Mouse (Mus musculus): ENCODE results near the gene Xbp1. TPM values are rescaled to one million over a fixed set of nuclear protein-coding genes. Genes with fewer than 3 reads are reported as not detected.
A peak's percentile ranks its signal among the peaks of the same experiment; 100 is the strongest.

Xbp1 gene
- polyA plus RNA-seq, 1 experiment from 2014 or later: 161 TPM

GRCm38 (mm10) chr11:5516151-5516550 lies 4.3 kb upstream of the Xbp1 start:
- DNase-seq (ENCODE audit: low spot score): no peak
- Histone ChIP-seq H3K27me3 (ENCODE audit: control insufficient read depth, insufficient read depth, low read length) (no peaks in the 10 kb centered on the region), H3K36me3 (replicated peaks; ENCODE audit: control insufficient read depth, insufficient read depth, low read depth, low read length) (no peaks in the 10 kb centered on the region), H3K4me1 (ENCODE audit: control insufficient read depth, insufficient read depth, low read length) (no peaks in the 10 kb centered on the region), H3K9ac (replicated peaks; ENCODE audit: low read length) (no peak overlapping the region), H3K4me2 (ENCODE audit: low read depth, low read length) (no peak overlapping the region), H3K4me3 (ENCODE audit: low read depth, low read length) (no peak overlapping the region), H3K9me3 (replicated peaks; ENCODE audit: control insufficient read depth, low read length) (no peaks in the 10 kb centered on the region), H3K27ac (replicated peaks; ENCODE audit: low read depth, low read length) (no peak overlapping the region)
- WGBS: 76% methylated on average over 7 of the region's 7 CpGs
- ATAC-seq (replicated peaks; ENCODE audit: insufficient number of reproducible peaks, low FRiP score, low TSS enrichment, low read depth): no peak

DNA sequence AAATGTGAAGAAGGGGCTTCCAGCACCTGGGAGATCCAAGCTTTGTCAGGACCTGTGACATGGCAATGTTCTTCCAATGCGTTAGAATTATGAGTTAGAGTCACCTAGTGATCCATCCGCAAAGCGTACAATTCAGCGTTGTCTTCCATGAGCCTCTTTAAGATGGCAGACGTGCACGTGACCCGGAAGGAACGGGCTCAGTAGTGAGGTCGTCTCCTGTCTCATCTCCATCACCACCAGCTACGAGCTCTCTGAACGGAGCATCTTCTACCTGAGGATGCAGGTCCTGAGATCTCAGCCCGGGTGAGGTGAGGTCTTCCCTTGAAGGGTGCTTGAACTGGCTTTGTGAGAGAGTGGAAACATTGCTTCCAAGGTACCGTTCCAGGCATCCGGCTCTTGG lies 3.8 kb upstream of the Xbp1 start:
- WGBS: 91% methylated on average over 14 of the region's 14 CpGs
- DNase-seq (ENCODE audit: low spot score): no peak
- Histone ChIP-seq H3K4me3 (ENCODE audit: low read depth, low read length) (no peak overlapping the region), H3K36me3 (replicated peaks; ENCODE audit: control insufficient read depth, insufficient read depth, low read depth, low read length) (no peaks in the 10 kb centered on the region), H3K27ac (replicated peaks; ENCODE audit: low read depth, low read length) (no peak overlapping the region), H3K4me1 (ENCODE audit: control insufficient read depth, insufficient read depth, low read length) (no peaks in the 10 kb centered on the region), H3K9me3 (replicated peaks; ENCODE audit: control insufficient read depth, low read length) (no peaks in the 10 kb centered on the region), H3K9ac (replicated peaks; ENCODE audit: low read length) (no peak overlapping the region), H3K27me3 (ENCODE audit: control insufficient read depth, insufficient read depth, low read length) (no peaks in the 10 kb centered on the region), H3K4me2 (ENCODE audit: low read depth, low read length) (no peak overlapping the region)
- ATAC-seq (replicated peaks; ENCODE audit: insufficient number of reproducible peaks, low FRiP score, low TSS enrichment, low read depth): no peak

DNA sequence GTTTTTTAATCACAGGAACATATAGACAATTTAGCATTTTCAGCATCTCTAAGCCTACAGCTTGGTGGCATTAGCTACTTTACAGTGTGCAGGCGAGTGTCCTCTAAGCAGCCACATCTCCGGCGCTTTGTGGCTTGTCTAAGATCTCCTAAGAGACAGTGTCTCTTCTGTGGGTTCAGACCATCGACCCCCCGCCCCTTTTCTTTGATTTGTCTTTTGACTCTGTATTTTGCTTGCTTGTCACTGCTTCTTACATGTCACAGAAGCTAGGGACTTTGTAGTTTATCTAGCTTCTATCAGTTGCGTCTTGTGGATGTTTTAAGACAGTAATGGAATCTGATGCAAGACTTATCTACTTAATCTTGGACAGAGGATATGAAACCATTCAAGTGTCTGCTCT lies 3.1 kb upstream of the Xbp1 start:
- no peak overlapping the region for H3K9ac ChIP-seq (replicated peaks; ENCODE audit: low read length)
- no peak overlapping the region for H3K4me3 ChIP-seq (ENCODE audit: low read depth, low read length)
- no peak overlapping the region for H3K4me2 ChIP-seq (ENCODE audit: low read depth, low read length)
- ATAC-seq (replicated peaks; ENCODE audit: insufficient number of reproducible peaks, low FRiP score, low TSS enrichment, low read depth) (no peak), DNase-seq (ENCODE audit: low spot score) (no peak)
- H3K27ac ChIP-seq (replicated peaks; ENCODE audit: low read depth, low read length): no peak overlapping the region
- WGBS: 86% methylated on average over 6 of the region's 6 CpGs
- no peaks in the 10 kb centered on the region for H3K9me3 ChIP-seq (replicated peaks; ENCODE audit: control insufficient read depth, low read length)
- H3K4me1 ChIP-seq (ENCODE audit: control insufficient read depth, insufficient read depth, low read length): no peaks in the 10 kb centered on the region
- no peaks in the 10 kb centered on the region for H3K36me3 ChIP-seq (replicated peaks; ENCODE audit: control insufficient read depth, insufficient read depth, low read depth, low read length)
- no peaks in the 10 kb centered on the region for H3K27me3 ChIP-seq (ENCODE audit: control insufficient read depth, insufficient read depth, low read length)

GRCm38 (mm10) chr11:5519681-5520080 lies 778 bp upstream of the Xbp1 start:
- H3K9ac ChIP-seq (replicated peaks; ENCODE audit: low read length): no peak overlapping the region
- no peaks in the 10 kb centered on the region for H3K27me3 ChIP-seq (ENCODE audit: control insufficient read depth, insufficient read depth, low read length)
- H3K36me3 ChIP-seq (replicated peaks; ENCODE audit: control insufficient read depth, insufficient read depth, low read depth, low read length): peaks cover 4% of the 10 kb centered on the region
- H3K9me3 ChIP-seq (replicated peaks; ENCODE audit: control insufficient read depth, low read length): no peaks in the 10 kb centered on the region
- H3K4me3 ChIP-seq (ENCODE audit: low read depth, low read length): no peak overlapping the region
- H3K4me2 ChIP-seq (ENCODE audit: low read depth, low read length): no peak overlapping the region
- ATAC-seq (replicated peaks; ENCODE audit: insufficient number of reproducible peaks, low FRiP score, low TSS enrichment, low read depth): no peak
- WGBS: 81% methylated on average over 3 of the region's 3 CpGs
- no peak overlapping the region for H3K27ac ChIP-seq (replicated peaks; ENCODE audit: low read depth, low read length)
- H3K4me1 ChIP-seq (ENCODE audit: control insufficient read depth, insufficient read depth, low read length): no peaks in the 10 kb centered on the region
- no peak for DNase-seq (ENCODE audit: low spot score)

- no peaks in the 10 kb centered on the region for H3K4me1 ChIP-seq (ENCODE audit: control insufficient read depth, insufficient read depth, low read length)
- peak overlapping the region; percentile 93 for H3K4me3 ChIP-seq (ENCODE audit: low read depth, low read length)
- under 1% methylated on average over 13 of the region's 13 CpGs for WGBS
- peak; percentile 37; the same call in 1 of the 2 replicates for ATAC-seq (replicated peaks; ENCODE audit: insufficient number of reproducible peaks, low FRiP score, low TSS enrichment, low read depth)
- H3K9ac ChIP-seq (replicated peaks; ENCODE audit: low read length): peak overlapping the region; percentile 97
- DNase-seq (ENCODE audit: low spot score): peak; percentile 42
- H3K27me3 ChIP-seq (ENCODE audit: control insufficient read depth, insufficient read depth, low read length): no peaks in the 10 kb centered on the region
- H3K9me3 ChIP-seq (replicated peaks; ENCODE audit: control insufficient read depth, low read length): no peaks in the 10 kb centered on the region
- H3K27ac ChIP-seq (replicated peaks; ENCODE audit: low read depth, low read length): peak overlapping the region; percentile 82
- peak overlapping the region; percentile 71 for H3K4me2 ChIP-seq (ENCODE audit: low read depth, low read length)
- peaks cover 10% of the 10 kb centered on the region for H3K36me3 ChIP-seq (replicated peaks; ENCODE audit: control insufficient read depth, insufficient read depth, low read depth, low read length)
These were observed 732 bp downstream of the Xbp1 start for GRCm38 (mm10) chr11:5521266-5521515.

DNA sequence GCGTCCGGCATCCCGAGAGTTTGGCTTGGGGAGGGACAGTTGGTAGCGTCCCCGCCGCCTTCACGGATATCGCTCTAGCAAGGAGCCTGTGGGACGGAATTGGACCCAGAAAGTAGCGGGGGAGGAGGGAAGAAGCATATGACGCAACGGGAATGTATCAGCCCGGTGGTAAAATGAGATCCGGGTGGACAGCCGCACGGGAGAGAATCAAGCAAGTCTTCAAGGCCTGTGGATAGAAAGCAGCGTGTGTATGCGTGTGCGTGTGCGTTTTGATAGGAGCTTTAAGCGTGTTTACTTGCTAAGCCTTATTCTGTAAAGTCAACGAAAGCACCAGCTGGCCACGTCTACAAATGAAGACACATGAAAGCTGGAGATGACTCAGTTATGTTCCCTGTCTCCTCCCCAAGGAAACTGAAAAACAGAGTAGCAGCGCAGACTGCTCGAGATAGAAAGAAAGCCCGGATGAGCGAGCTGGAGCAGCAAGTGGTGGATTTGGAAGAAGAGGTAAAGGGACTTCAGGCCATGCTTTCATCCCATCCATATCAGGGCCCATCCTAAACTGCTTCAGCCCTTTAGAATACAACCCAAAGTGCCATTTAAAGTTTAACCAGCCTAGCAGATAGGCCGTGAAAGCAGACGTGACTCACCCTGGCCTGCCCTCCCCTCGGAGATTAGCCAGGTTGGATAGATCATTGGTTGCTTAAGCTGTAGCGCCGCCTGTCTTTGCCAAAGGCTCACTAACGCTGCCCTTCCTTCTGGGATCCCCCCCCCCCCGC lies 1.2 kb downstream of the Xbp1 start:
- no peak for ATAC-seq (replicated peaks; ENCODE audit: insufficient number of reproducible peaks, low FRiP score, low TSS enrichment, low read depth)
- H3K9me3 ChIP-seq (replicated peaks; ENCODE audit: control insufficient read depth, low read length): no peaks in the 10 kb centered on the region
- peak overlapping the region; percentile 82 for H3K27ac ChIP-seq (replicated peaks; ENCODE audit: low read depth, low read length)
- peak overlapping the region; percentile 97 for H3K9ac ChIP-seq (replicated peaks; ENCODE audit: low read length)
- peaks cover 10% of the 10 kb centered on the region for H3K36me3 ChIP-seq (replicated peaks; ENCODE audit: control insufficient read depth, insufficient read depth, low read depth, low read length)
- H3K4me2 ChIP-seq (ENCODE audit: low read depth, low read length): peak overlapping the region; percentile 71
- WGBS: under 1% methylated on average over 34 of the region's 34 CpGs
- DNase-seq (ENCODE audit: low spot score): peak; percentile 71
- peak overlapping the region; percentile 93 for H3K4me3 ChIP-seq (ENCODE audit: low read depth, low read length)
- no peaks in the 10 kb centered on the region for H3K27me3 ChIP-seq (ENCODE audit: control insufficient read depth, insufficient read depth, low read length)
- no peaks in the 10 kb centered on the region for H3K4me1 ChIP-seq (ENCODE audit: control insufficient read depth, insufficient read depth, low read length)

DNA sequence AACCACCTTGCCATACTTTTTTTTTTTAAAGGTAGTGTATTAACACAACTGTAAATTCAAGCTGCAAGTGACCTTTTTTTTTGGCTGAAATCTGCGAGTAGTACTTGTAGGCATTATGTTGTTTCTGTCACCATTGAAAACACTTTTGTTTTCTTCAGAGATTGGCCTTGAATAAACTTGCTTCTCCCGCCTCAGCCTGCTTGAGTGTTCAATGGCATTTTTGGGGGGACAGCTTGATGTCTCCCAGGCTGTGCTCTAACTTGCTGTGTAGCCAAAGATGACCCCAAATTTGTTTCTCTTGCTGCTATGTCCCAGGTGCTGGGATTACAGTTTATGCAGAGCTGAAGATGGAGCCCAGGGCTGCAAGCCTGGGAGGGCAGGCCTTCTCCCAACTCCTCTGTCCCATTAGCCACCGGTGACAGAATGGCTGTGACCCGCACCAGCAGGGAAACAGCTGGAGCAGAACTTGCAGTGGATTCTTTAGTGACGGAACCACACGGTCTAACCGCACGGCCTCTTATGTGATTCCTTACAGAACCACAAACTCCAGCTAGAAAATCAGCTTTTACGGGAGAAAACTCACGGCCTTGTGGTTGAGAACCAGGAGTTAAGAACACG lies 2.4 kb downstream of the Xbp1 start:
- ATAC-seq (replicated peaks; ENCODE audit: insufficient number of reproducible peaks, low FRiP score, low TSS enrichment, low read depth) (no peak), DNase-seq (ENCODE audit: low spot score) (no peak)
- Histone ChIP-seq H3K27me3 (ENCODE audit: control insufficient read depth, insufficient read depth, low read length) (no peaks in the 10 kb centered on the region), H3K36me3 (replicated peaks; ENCODE audit: control insufficient read depth, insufficient read depth, low read depth, low read length) (peaks cover 10% of the 10 kb centered on the region), H3K4me1 (ENCODE audit: control insufficient read depth, insufficient read depth, low read length) (no peaks in the 10 kb centered on the region), H3K27ac (replicated peaks; ENCODE audit: low read depth, low read length) (no peak overlapping the region), H3K9me3 (replicated peaks; ENCODE audit: control insufficient read depth, low read length) (no peaks in the 10 kb centered on the region), H3K9ac (replicated peaks; ENCODE audit: low read length) (no peak overlapping the region), H3K4me3 (ENCODE audit: low read depth, low read length) (no peak overlapping the region), H3K4me2 (ENCODE audit: low read depth, low read length) (no peak overlapping the region)
- 90% methylated on average over 11 of the region's 11 CpGs for WGBS

GRCm38 (mm10) chr11:5525418-5525817 lies 5.0 kb downstream of the Xbp1 start:
- WGBS: 87% methylated on average over 4 of the region's 4 CpGs
- H3K36me3 ChIP-seq (replicated peaks; ENCODE audit: control insufficient read depth, insufficient read depth, low read depth, low read length): peaks cover 10% of the 10 kb centered on the region
- no peak for ATAC-seq (replicated peaks; ENCODE audit: insufficient number of reproducible peaks, low FRiP score, low TSS enrichment, low read depth)

More at GRCm38 (mm10) chr11:5525418-5525817, 5.0 kb downstream of the Xbp1 start:
- no peaks in the 10 kb centered on the region for H3K4me1 ChIP-seq (ENCODE audit: control insufficient read depth, insufficient read depth, low read length)
- no peak for DNase-seq (ENCODE audit: low spot score)
- H3K4me2 ChIP-seq (ENCODE audit: low read depth, low read length): no peak overlapping the region
- H3K27me3 ChIP-seq (ENCODE audit: control insufficient read depth, insufficient read depth, low read length): no peaks in the 10 kb centered on the region
- H3K9ac ChIP-seq (replicated peaks; ENCODE audit: low read length): no peak overlapping the region
- H3K9me3 ChIP-seq (replicated peaks; ENCODE audit: control insufficient read depth, low read length): no peaks in the 10 kb centered on the region
- no peak overlapping the region for H3K27ac ChIP-seq (replicated peaks; ENCODE audit: low read depth, low read length)
- no peak overlapping the region for H3K4me3 ChIP-seq (ENCODE audit: low read depth, low read length)
